Mouse (Mus musculus): Measurements from ENCODE around the gene Tceanc2.

DNA sequence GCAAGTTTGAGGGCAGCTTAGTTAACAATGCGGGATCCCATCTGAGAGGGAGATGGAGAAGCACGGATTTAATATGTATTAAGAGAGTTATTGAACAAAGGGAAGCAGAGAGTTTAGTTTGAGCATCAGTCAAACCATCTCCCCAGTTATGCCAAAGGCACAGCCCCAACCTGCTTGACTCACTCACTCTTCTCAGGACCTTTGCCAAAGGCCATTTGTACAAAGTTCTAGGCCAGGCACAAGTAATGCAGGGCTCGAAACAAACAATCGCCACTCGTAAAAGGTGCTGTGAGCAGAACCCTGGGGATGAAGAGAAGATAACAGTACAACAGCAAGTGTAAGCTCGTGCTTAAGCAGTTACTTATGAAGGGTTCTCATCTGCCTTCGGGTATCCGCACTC lies 26.3 kb downstream of the Tceanc2 start:
- TF ChIP-seq CTCF (conservative IDR thresholded peaks at IDR 0.05; ENCODE audit: insufficient read depth, insufficient read length, low read depth, low read length) (no peak), POLR2A (IDR thresholded peaks at IDR 0.05; ENCODE audit: low read depth, low read length) (no peak)
